Mouse (Mus musculus): ENCODE data around the gene Olfr718-ps1. TPM values are rescaled to one million over a fixed set of nuclear protein-coding genes. Genes with fewer than 3 reads are reported as not detected.

The Olfr718-ps1 gene
- polyA plus RNA-seq, 1 experiment from 2014 or later = not detected

Small RNA genes lying within 50 kb of the gene (microRNA-seq; reads per million reads assigned to microRNA genes)
- not detected for gene Gm44405

Other genes with a start within 250 kb of the Olfr718-ps1 start
- gene Actb, start 240.8 kb downstream of the Olfr718-ps1 start, polyA plus RNA-seq (2015; fragmentation: Nextera tagmentation; extraction: Ambion mirVana) = 11,512 and 13,219 TPM in 2 replicates
- gene Fscn1, start 187.2 kb downstream of the Olfr718-ps1 start, polyA plus RNA-seq (2015; fragmentation: Nextera tagmentation; extraction: Ambion mirVana) = 478 and 522 TPM in 2 replicates
- gene Rnf216, start 34.6 kb downstream of the Olfr718-ps1 start, polyA plus RNA-seq (2015; fragmentation: Nextera tagmentation; extraction: Ambion mirVana) = 27.2 and 31.0 TPM in 2 replicates
- 9.6 and 11.4 TPM in 2 replicates for gene Rbak, start 33.2 kb upstream of the Olfr718-ps1 start, polyA plus RNA-seq (2015; fragmentation: Nextera tagmentation; extraction: Ambion mirVana)
- gene Spdye4b, start 33.4 kb upstream of the Olfr718-ps1 start, polyA plus RNA-seq (2015; fragmentation: Nextera tagmentation; extraction: Ambion mirVana) = not detected in 2 replicates
- gene Spdye4a, start 79.3 kb upstream of the Olfr718-ps1 start, polyA plus RNA-seq (2015; fragmentation: Nextera tagmentation; extraction: Ambion mirVana) = not detected in 2 replicates
- 16.4 and 20.5 TPM in 2 replicates for gene Zfp12, start 87.6 kb upstream of the Olfr718-ps1 start, polyA plus RNA-seq (2015; fragmentation: Nextera tagmentation; extraction: Ambion mirVana)
- gene Zfp316, start 122.4 kb upstream of the Olfr718-ps1 start, polyA plus RNA-seq (2015; fragmentation: Nextera tagmentation; extraction: Ambion mirVana) = 3.3 and 7.2 TPM in 2 replicates
- gene Zfp853, start 146.0 kb upstream of the Olfr718-ps1 start, polyA plus RNA-seq (2015; fragmentation: Nextera tagmentation; extraction: Ambion mirVana) = 0.16 and 0.31 TPM in 2 replicates
- 24.9 and 28.2 TPM in 2 replicates for gene E130309D02Rik, start 167.8 kb upstream of the Olfr718-ps1 start, polyA plus RNA-seq (2015; fragmentation: Nextera tagmentation; extraction: Ambion mirVana)
- gene Zdhhc4, start 181.7 kb upstream of the Olfr718-ps1 start, polyA plus RNA-seq (2015; fragmentation: Nextera tagmentation; extraction: Ambion mirVana) = 75.9 and 77.0 TPM in 2 replicates
- gene Grid2ip, start 209.8 kb upstream of the Olfr718-ps1 start, polyA plus RNA-seq (2015; fragmentation: Nextera tagmentation; extraction: Ambion mirVana) = 0.42 and 0.51 TPM in 2 replicates

Data from hindbrain, embryonic 16.5 days (tissue).